Mouse (Mus musculus): Measurements from ENCODE around the gene Ubxn6. TPM values are rescaled to one million over a fixed set of nuclear protein-coding genes. Genes with fewer than 3 reads are reported as not detected.
"Not testable (repeated sequence)": the region's sequence is repeated elsewhere in the genome, so short reads cannot be mapped to it uniquely, and the experiment has no call there.

Gene Ubxn6
- polyA plus RNA-seq, 1 experiment from 2014 or later, result 34.3 TPM

DNA sequence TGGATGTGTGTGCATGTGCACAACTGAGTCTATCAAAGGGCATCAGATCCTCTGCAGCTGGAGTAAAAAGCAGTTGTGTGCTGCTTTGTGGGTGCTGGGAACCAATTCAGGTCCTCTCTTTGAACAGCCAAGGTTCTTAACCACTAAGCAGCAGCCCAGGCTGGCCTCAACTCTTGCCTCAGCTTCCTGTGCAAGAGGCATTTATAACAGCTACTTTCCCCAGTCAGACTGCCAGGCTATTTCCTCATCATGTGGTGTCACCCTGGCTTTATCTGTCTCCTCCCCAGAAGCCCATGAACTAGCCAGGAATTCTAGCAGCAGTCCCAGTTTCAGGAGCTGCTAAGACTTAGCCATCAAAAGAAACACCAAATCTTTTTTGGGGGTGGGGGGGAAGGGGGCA, 8.4 kb downstream of the Ubxn6 start:
- Histone ChIP-seq H3K4me1 (ENCODE audit: control insufficient read depth, insufficient read depth, low read length) (no peaks in the 10 kb centered on the region), H3K4me2 (ENCODE audit: low read depth, low read length) (no peak overlapping the region), H3K27ac (ENCODE audit: low read length) (no peak overlapping the region; the same call in 1 of the 2 replicates), H3K27me3 (replicated peaks; ENCODE audit: control insufficient read depth, insufficient read depth, low read length) (no peaks in the 10 kb centered on the region), H3K9me3 (ENCODE audit: control insufficient read depth, low read length) (no peaks in the 10 kb centered on the region), H3K9ac (ENCODE audit: low read depth, low read length) (no peak overlapping the region), H3K36me3 (ENCODE audit: control insufficient read depth, insufficient read depth, low read length) (peaks cover 67% of the 10 kb centered on the region), H3K4me3 (ENCODE audit: low read length) (no peak overlapping the region)
- ATAC-seq, result no peak

GRCm38 (mm10) chr17:56065715-56066114, 9.1 kb downstream of the Ubxn6 start:
- peaks cover 64% of the 10 kb centered on the region for H3K36me3 ChIP-seq (ENCODE audit: control insufficient read depth, insufficient read depth, low read length)
- H3K9ac ChIP-seq (ENCODE audit: low read depth, low read length), result not testable (repeated sequence)

DNA sequence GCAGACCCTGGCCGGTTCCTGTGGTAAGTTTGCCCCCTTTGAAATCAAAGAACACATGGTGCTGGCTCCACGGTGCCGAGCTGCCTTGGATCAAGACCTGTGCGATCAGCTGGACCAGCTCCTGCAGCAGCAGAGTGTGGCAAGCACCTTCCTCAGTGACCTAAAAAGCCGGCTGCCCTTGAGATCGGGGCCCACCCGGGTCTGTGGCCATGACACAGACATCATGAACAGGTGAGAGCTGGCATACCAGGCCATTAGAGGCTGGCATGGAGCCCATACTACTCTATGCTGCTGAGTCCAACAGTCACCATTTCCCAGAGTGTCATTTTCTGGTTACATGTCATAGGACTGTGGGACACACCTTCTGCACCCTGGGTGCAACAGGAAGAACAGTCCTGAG, 12.7 kb downstream of the Ubxn6 start:
- no peak overlapping the region for H3K4me2 ChIP-seq (ENCODE audit: low read depth, low read length)
- WGBS, result 92% methylated on average over 7 of the region's 7 CpGs
- no peak for ATAC-seq
- H3K36me3 ChIP-seq (ENCODE audit: control insufficient read depth, insufficient read depth, low read length), result peaks cover 52% of the 10 kb centered on the region
- no peaks in the 10 kb centered on the region for H3K4me1 ChIP-seq (ENCODE audit: control insufficient read depth, insufficient read depth, low read length)
- no peak overlapping the region for H3K9ac ChIP-seq (ENCODE audit: low read depth, low read length)
- no peak overlapping the region for H3K27ac ChIP-seq (ENCODE audit: low read length)
- H3K27me3 ChIP-seq (replicated peaks; ENCODE audit: control insufficient read depth, insufficient read depth, low read length), result no peaks in the 10 kb centered on the region
- no peaks in the 10 kb centered on the region for H3K9me3 ChIP-seq (ENCODE audit: control insufficient read depth, low read length)
- no peak overlapping the region for H3K4me3 ChIP-seq (ENCODE audit: low read length)

More at GRCm38 (mm10) chr17:56065715-56066114, 9.1 kb downstream of the Ubxn6 start:
- 78% methylated on average over 6 of the region's 6 CpGs for WGBS
- H3K4me3 ChIP-seq (ENCODE audit: low read length); H3K27ac ChIP-seq (ENCODE audit: low read length); ATAC-seq; H3K4me1 ChIP-seq (ENCODE audit: control insufficient read depth, insufficient read depth, low read length); H3K9me3 ChIP-seq (ENCODE audit: control insufficient read depth, low read length); H3K27me3 ChIP-seq (replicated peaks; ENCODE audit: control insufficient read depth, insufficient read depth, low read length); H3K4me2 ChIP-seq (ENCODE audit: low read depth, low read length): not testable (repeated sequence)

- H3K4me2 ChIP-seq (ENCODE audit: low read depth, low read length), result no peak overlapping the region
- H3K4me1 ChIP-seq (ENCODE audit: control insufficient read depth, insufficient read depth, low read length), result no peaks in the 10 kb centered on the region
- H3K36me3 ChIP-seq (ENCODE audit: control insufficient read depth, insufficient read depth, low read length), result peaks cover 25% of the 10 kb centered on the region
- H3K9me3 ChIP-seq (ENCODE audit: control insufficient read depth, low read length), result no peaks in the 10 kb centered on the region
- H3K4me3 ChIP-seq (ENCODE audit: low read length), result no peak overlapping the region
- no peaks in the 10 kb centered on the region for H3K27me3 ChIP-seq (replicated peaks; ENCODE audit: control insufficient read depth, insufficient read depth, low read length)
- no peak for ATAC-seq
- no peak overlapping the region for H3K9ac ChIP-seq (ENCODE audit: low read depth, low read length)
- H3K27ac ChIP-seq (ENCODE audit: low read length), result no peak overlapping the region
- 87% methylated on average over 11 of the region's 11 CpGs for WGBS
Measured at GRCm38 (mm10) chr17:56057381-56058120, 17.3 kb downstream of the Ubxn6 start.

DNA sequence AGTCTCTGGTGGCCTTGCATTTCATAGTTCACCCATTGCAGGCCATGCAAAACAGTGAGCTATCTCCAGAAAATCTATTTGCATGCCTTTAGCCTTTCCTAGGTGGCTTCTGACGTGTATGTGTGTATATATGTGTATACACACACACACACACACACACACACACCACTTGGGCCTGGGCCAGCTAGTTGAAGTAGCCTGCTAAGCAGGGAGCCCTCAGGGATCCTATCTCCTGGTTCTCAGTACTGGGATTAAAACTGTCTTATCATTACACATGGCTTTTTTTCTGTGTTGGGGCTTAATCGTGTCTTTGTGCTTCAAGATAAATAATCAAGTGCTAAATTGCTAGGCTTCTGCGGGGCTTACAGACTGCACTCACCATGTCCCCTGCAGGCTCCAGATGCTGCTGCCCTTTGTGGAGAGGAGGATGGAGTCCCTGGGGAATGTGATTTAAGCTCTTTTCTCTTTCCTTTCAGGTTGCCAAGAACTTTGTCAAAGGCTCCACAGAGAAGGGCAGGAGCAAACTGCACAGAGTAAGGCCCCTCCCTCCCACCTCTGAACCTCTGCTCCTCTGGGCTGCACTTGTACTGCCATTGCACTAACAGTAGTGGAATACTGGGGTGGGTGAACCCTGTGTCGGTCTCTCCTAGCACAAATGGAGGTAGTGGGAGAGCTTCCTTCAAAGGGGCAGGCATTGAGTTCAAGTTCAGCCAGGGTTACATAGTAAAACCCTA, 18.7 kb downstream of the Ubxn6 start:
- no peak for ATAC-seq
- Histone ChIP-seq H3K36me3 (ENCODE audit: control insufficient read depth, insufficient read depth, low read length) (peaks cover 22% of the 10 kb centered on the region), H3K4me2 (ENCODE audit: low read depth, low read length) (no peak overlapping the region), H3K9me3 (ENCODE audit: control insufficient read depth, low read length) (no peaks in the 10 kb centered on the region), H3K27ac (ENCODE audit: low read length) (no peak overlapping the region), H3K27me3 (replicated peaks; ENCODE audit: control insufficient read depth, insufficient read depth, low read length) (no peaks in the 10 kb centered on the region), H3K4me3 (ENCODE audit: low read length) (no peak overlapping the region), H3K9ac (ENCODE audit: low read depth, low read length) (no peak overlapping the region), H3K4me1 (ENCODE audit: control insufficient read depth, insufficient read depth, low read length) (no peaks in the 10 kb centered on the region)
- WGBS, result 67% methylated on average over 4 of the region's 4 CpGs

DNA sequence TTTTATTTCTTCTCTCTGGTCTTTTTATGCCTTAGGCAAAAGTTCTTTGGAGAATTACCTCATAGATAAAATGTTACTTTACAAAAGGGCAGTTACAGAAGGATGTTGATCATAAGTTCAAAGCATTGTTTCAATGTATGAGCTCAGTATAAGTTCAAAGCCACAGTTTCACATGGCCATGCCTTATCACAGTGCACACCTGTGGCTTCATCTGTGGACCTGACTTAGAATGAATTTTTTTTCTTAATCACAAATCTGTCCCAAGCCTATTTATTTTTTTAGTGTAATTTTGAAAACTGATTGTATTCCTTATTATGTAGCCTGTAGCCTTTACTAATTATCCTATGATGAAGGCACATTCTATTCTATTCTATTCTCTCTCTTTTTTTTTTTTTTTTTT, 19.9 kb downstream of the Ubxn6 start:
- Histone ChIP-seq H3K4me3 (ENCODE audit: low read length) (no peak overlapping the region), H3K27ac (ENCODE audit: low read length) (no peak overlapping the region), H3K9ac (ENCODE audit: low read depth, low read length) (no peak overlapping the region), H3K9me3 (ENCODE audit: control insufficient read depth, low read length) (no peaks in the 10 kb centered on the region), H3K4me1 (ENCODE audit: control insufficient read depth, insufficient read depth, low read length) (no peaks in the 10 kb centered on the region), H3K4me2 (ENCODE audit: low read depth, low read length) (no peak overlapping the region), H3K27me3 (replicated peaks; ENCODE audit: control insufficient read depth, insufficient read depth, low read length) (no peaks in the 10 kb centered on the region), H3K36me3 (ENCODE audit: control insufficient read depth, insufficient read depth, low read length) (peaks cover 19% of the 10 kb centered on the region; the same call in 1 of the 2 replicates)
- ATAC-seq, result no peak

- no peak overlapping the region for H3K9ac ChIP-seq (ENCODE audit: low read depth, low read length)
- no peaks in the 10 kb centered on the region for H3K9me3 ChIP-seq (ENCODE audit: control insufficient read depth, low read length)
- ATAC-seq, result no peak
- no peaks in the 10 kb centered on the region for H3K4me1 ChIP-seq (ENCODE audit: control insufficient read depth, insufficient read depth, low read length)
- H3K27me3 ChIP-seq (replicated peaks; ENCODE audit: control insufficient read depth, insufficient read depth, low read length), result no peaks in the 10 kb centered on the region
- no peak overlapping the region for H3K4me2 ChIP-seq (ENCODE audit: low read depth, low read length)
- H3K36me3 ChIP-seq (ENCODE audit: control insufficient read depth, insufficient read depth, low read length), result peaks cover 13% of the 10 kb centered on the region
- no peak overlapping the region for H3K4me3 ChIP-seq (ENCODE audit: low read length)
- no peak overlapping the region for H3K27ac ChIP-seq (ENCODE audit: low read length)
- WGBS, result 80% methylated on average over 5 of the region's 5 CpGs
Measured at GRCm38 (mm10) chr17:56051369-56051768, 23.5 kb downstream of the Ubxn6 start.

DNA sequence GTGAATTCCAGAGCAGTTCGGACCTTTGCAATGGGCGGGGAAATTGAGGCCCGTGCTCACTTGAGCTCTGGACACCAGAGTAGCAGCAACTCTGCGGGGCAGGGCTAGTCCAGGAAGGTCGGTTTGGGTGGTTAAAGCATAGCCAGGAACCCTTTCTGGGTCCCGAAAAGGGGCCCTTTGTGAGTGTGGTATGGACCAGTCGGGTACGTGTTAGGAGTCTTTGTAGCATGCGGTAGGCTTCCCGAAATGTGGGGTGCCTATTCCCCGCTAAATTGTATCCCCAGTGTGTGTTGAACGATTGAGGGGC, 34.0 kb downstream of the Ubxn6 start:
- H3K9me3 ChIP-seq (ENCODE audit: control insufficient read depth, low read length), result no peaks in the 10 kb centered on the region
- peak overlapping the region; percentile 86 for H3K27ac ChIP-seq (ENCODE audit: low read length)
- no peak for ATAC-seq
- peaks cover 14% of the 10 kb centered on the region for H3K4me1 ChIP-seq (ENCODE audit: control insufficient read depth, insufficient read depth, low read length)
- under 1% methylated on average over 12 of the region's 12 CpGs for WGBS
- no peaks in the 10 kb centered on the region; the same call in 1 of the 2 replicates for H3K36me3 ChIP-seq (ENCODE audit: control insufficient read depth, insufficient read depth, low read length)
- peak overlapping the region; percentile 85 for H3K4me2 ChIP-seq (ENCODE audit: low read depth, low read length)
- peak overlapping the region; percentile 88 for H3K9ac ChIP-seq (ENCODE audit: low read depth, low read length)
- no peaks in the 10 kb centered on the region for H3K27me3 ChIP-seq (replicated peaks; ENCODE audit: control insufficient read depth, insufficient read depth, low read length)
- peak overlapping the region; percentile 87 for H3K4me3 ChIP-seq (ENCODE audit: low read length)

- peak within 1 kb of the TSS; percentile 87 for H3K4me3 ChIP-seq (ENCODE audit: low read length)
- H3K4me1 ChIP-seq (ENCODE audit: control insufficient read depth, insufficient read depth, low read length), result peaks cover 16% of the 10 kb centered on the region
- H3K27ac ChIP-seq (ENCODE audit: low read length), result peak within 1 kb of the TSS; percentile 86
- H3K27me3 ChIP-seq (replicated peaks; ENCODE audit: control insufficient read depth, insufficient read depth, low read length), result no peaks in the 10 kb centered on the region
- ATAC-seq, result peak; percentile 87
- H3K36me3 ChIP-seq (ENCODE audit: control insufficient read depth, insufficient read depth, low read length), result no peaks in the 10 kb centered on the region; the same call in 1 of the 2 replicates
- no peaks in the 10 kb centered on the region for H3K9me3 ChIP-seq (ENCODE audit: control insufficient read depth, low read length)
- peak within 1 kb of the TSS; percentile 85 for H3K4me2 ChIP-seq (ENCODE audit: low read depth, low read length)
- peak within 1 kb of the TSS; percentile 88 for H3K9ac ChIP-seq (ENCODE audit: low read depth, low read length)
- WGBS, result under 1% methylated on average over 68 of the region's 68 CpGs
Measured at GRCm38 (mm10) chr17:56040030-56040856, 34.6 kb downstream of the Ubxn6 start, which contains the start of gene Chaf1a. Gene Chaf1a, plus strand, starts transcription at chr17:56040439.

Measured in intestine, embryonic 16.5 days (tissue).